Mouse (Mus musculus) kidney, postnatal 0 days (tissue): ENCODE data around the gene Bglap3. TPM values are rescaled to one million over a fixed set of nuclear protein-coding genes. Genes with fewer than 3 reads are reported as not detected.
"Not testable (repeated sequence)": the region's sequence is repeated elsewhere in the genome, so short reads cannot be mapped to it uniquely, and the experiment has no call there.

ENCODE experiments used
- ATAC-seq: fragments of 200-750 bp; cut with Nextera tagmentation; replicated peaks from 2 replicates; pipeline ENCODE4 v1.8.0; 2017; ENCODE audit warnings: low read depth, moderate number of reproducible peaks, moderate TSS enrichment, moderate library complexity; ENCODE audit not compliant: low FRiP score
- DNase-seq: peaks from one replicate; pipeline ENCODE4 v3.0.0-alpha.2; 2016; ENCODE audit warnings: low spot score
- H3K27ac ChIP-seq: fragments of 300-500 bp; sonication (generic); 2 replicates; pipeline ENCODE4 v1.5.1; 2014; ENCODE audit warnings: mild to moderate bottlenecking
- H3K27me3 ChIP-seq: fragments of 300-500 bp; sonication (generic); 2 replicates; pipeline ENCODE4 v1.6.1; 2014; ENCODE audit warnings: low read length, mixed read lengths; ENCODE audit not compliant: insufficient read depth
- H3K36me3 ChIP-seq: fragments of 300-500 bp; sonication (generic); 2 replicates; pipeline ENCODE4 v1.6.1; 2014; ENCODE audit warnings: low read length, mixed read lengths; ENCODE audit not compliant: insufficient read depth
- H3K4me1 ChIP-seq: fragments of 300-500 bp; sonication (generic); replicated peaks from 2 replicates; pipeline ENCODE4 v1.6.1; 2014; ENCODE audit warnings: antibody characterized with exemption, low read length, mixed read lengths; ENCODE audit not compliant: insufficient read depth
- H3K4me2 ChIP-seq: fragments of 300-500 bp; sonication (generic); 2 replicates; pipeline ENCODE4 v1.6.1; 2014; ENCODE audit warnings: mild to moderate bottlenecking, low read length, moderate library complexity, mixed read lengths
- H3K4me3 ChIP-seq: fragments of 300-500 bp; sonication (generic); replicated peaks from 2 replicates; pipeline ENCODE4 v1.5.1; 2014; ENCODE audit warnings: low read depth, low read length
- H3K9ac ChIP-seq: fragments of 300-500 bp; sonication (generic); 2 replicates; pipeline ENCODE4 v1.6.1; 2014; ENCODE audit warnings: low read depth, low read length
- H3K9me3 ChIP-seq: fragments of 300-500 bp; sonication (generic); replicated peaks from 2 replicates; pipeline ENCODE4 v1.6.1; 2016; ENCODE audit warnings: low read length, inconsistent platforms, mixed read lengths
- CTCF ChIP-seq: IDR thresholded peaks from 2 replicates; pipeline ENCODE4 v1.5.1; 2016; ENCODE audit warnings: antibody characterized with exemption, low read depth, mild to moderate bottlenecking, moderate library complexity
- WGBS: fragments of 180-500 bp; shearing (Covaris S2); extraction: QIAGEN DNeasy Blood & Tissue Kit; methylation state at CpG from one replicate; pipeline ENCODE4 v1.1.7; 2014; 5-methylcytosine and 5-hydroxymethylcytosine counted together
- polyA plus RNA-seq: library from polyadenylated mRNA; unstranded; fragments of >200 nt; fragmentation: Nextera tagmentation; extraction: Ambion mirVana; gene quantifications from 2 replicates; pipeline ENCODE4 v1.2.1, GENCODE M21; 2015

Bglap3 gene
- polyA plus RNA-seq: 3.8 and 4.7 TPM in 2 replicates

DNA sequence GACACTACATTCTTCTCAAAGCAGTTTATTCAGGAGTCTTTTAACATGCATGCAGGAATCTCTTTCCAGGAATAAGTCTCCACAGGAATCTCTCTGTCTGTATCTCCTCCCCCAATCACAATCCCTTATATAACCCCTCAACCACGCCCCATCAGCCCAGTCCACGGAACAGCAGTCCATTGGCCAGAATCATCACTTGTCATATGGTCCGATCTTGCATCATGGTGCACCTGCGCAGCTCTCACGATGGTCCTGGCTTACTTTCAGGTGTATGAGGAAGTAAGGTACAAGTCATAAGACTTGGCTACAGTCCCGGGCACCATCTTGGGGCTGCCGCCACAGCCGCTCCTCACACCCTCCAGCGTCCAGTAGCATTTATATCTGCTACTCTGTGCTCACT lies at the start of gene Bglap3:
Gene Bglap3 (minus strand): TSS at position 101 of the 400 bp plus-strand sequence.
- not testable (repeated sequence) for ATAC-seq, H3K4me3 ChIP-seq, H3K9ac ChIP-seq, H3K27me3 ChIP-seq, H3K4me1 ChIP-seq, DNase-seq, H3K36me3 ChIP-seq, H3K9me3 ChIP-seq, H3K4me2 ChIP-seq, H3K27ac ChIP-seq
- WGBS: 94% methylated on average over 9 of the region's 9 CpGs

DNA sequence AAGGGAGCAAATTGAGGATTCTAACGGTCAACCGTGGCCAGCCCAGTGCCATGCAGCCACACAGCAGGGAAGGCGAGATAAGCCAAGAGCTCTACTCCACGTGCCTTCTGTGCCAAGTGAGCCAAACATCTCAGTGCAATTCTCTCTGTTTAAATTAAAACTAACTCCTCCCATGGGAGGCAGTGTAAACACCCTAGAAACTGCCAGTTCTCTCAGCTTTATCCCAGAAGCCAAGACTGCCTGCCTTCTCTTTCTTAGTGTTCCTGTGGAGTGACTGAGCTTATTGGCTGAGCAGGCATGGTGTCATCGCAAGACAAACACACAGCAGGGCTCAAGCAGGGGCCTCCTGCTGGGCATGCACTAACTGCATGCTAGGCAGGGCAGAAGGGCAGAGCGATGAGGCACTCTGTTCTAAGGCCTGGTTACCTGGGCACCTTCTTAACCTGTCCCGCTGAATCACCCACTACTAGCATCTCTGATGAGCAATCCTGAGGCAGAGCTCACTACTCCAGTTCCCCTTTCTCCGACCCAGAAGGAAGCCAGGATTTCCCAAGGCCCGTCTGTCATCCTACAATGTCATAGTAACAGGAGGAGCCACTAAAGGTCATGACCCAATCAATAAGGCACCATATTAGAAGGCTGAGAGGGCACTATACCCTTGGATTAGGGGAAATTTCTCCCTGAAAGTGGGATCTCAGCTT lies 49.6 kb upstream of the Bglap3 start:
- no peak overlapping the region for H3K27ac ChIP-seq

GRCm38 (mm10) chr3:88420771-88421170 lies 48.2 kb upstream of the Bglap3 start:
- 90% methylated on average over 19 of the region's 19 CpGs for WGBS
- Histone ChIP-seq H3K9ac (no peak overlapping the region), H3K27ac (no peak overlapping the region), H3K9me3 (no peaks in the 10 kb centered on the region), H3K4me3 (no peak overlapping the region), H3K27me3 (no peaks in the 10 kb centered on the region), H3K4me1 (peaks cover 10% of the 10 kb centered on the region), H3K4me2 (no peak overlapping the region), H3K36me3 (peaks cover 38% of the 10 kb centered on the region)
- DNase-seq: no peak
- TF ChIP-seq CTCF: no peak
- no peak for ATAC-seq

More for the DNA sequence above, 49.6 kb upstream of the Bglap3 start:
- DNase-seq (no peak), ATAC-seq (peak; percentile 11; the same call in 1 of the 2 replicates)
- Histone ChIP-seq H3K4me2 (no peak overlapping the region), H3K36me3 (peaks cover 32% of the 10 kb centered on the region; the same call in 1 of the 2 replicates), H3K4me1 (peaks cover 10% of the 10 kb centered on the region), H3K4me3 (no peak overlapping the region), H3K9me3 (no peaks in the 10 kb centered on the region), H3K27me3 (no peaks in the 10 kb centered on the region), H3K9ac (0 out of 2 replicates have a peak overlapping the region, but pooled peaks have one; percentile 14)
- WGBS: 46% methylated on average over 9 of the region's 9 CpGs
- TF ChIP-seq CTCF: peak; percentile 17; the same call in 1 of the 2 replicates

DNA sequence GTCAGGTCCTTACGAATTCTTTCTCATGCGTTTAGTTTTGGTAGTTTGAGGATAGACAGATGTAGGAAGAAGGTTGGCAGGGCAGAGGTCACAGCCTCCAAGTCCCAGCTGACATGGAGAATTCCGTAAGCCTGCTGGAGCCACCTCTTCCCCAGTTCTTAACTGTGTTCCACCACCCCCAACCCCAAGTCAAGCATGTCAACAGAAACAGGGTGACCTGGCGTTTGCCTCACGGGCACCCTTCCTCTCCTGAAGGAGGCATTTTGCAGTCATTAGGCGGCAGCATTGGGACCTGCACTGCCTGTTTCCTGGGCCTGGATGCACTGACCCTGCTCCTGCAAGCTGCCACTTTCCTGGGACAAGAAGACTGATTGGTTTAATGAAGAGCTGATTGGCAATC lies 45.5 kb upstream of the Bglap3 start:
- H3K27ac ChIP-seq: no peak overlapping the region
- no peak overlapping the region for H3K4me2 ChIP-seq
- no peak for TF ChIP-seq CTCF
- H3K27me3 ChIP-seq: no peaks in the 10 kb centered on the region
- peaks cover 46% of the 10 kb centered on the region for H3K36me3 ChIP-seq
- 69% methylated on average over 6 of the region's 6 CpGs for WGBS
- H3K4me1 ChIP-seq: no peaks in the 10 kb centered on the region; the same call in 1 of the 2 replicates
- H3K4me3 ChIP-seq: no peak overlapping the region
- H3K9ac ChIP-seq: peak overlapping the region; percentile 23; the same call in 1 of the 2 replicates
- ATAC-seq: no peak
- no peak for DNase-seq
- no peaks in the 10 kb centered on the region for H3K9me3 ChIP-seq

- no peaks in the 10 kb centered on the region for H3K27me3 ChIP-seq
- H3K4me3 ChIP-seq: no peak overlapping the region
- ATAC-seq: no peak
- H3K9ac ChIP-seq: no peak overlapping the region
- no peak for DNase-seq
- 87% methylated on average over 4 of the region's 4 CpGs for WGBS
- H3K4me1 ChIP-seq: peaks cover 5% of the 10 kb centered on the region; the same call in 1 of the 2 replicates
- no peak overlapping the region for H3K4me2 ChIP-seq
- peaks cover 46% of the 10 kb centered on the region for H3K36me3 ChIP-seq
- H3K27ac ChIP-seq: no peak overlapping the region
- H3K9me3 ChIP-seq: no peaks in the 10 kb centered on the region
- no peak for TF ChIP-seq CTCF
Measured at GRCm38 (mm10) chr3:88415668-88416067, 43.1 kb upstream of the Bglap3 start.

GRCm38 (mm10) chr3:88412636-88413035 lies 40.1 kb upstream of the Bglap3 start:
- Histone ChIP-seq H3K9me3 (no peaks in the 10 kb centered on the region), H3K4me2 (no peak overlapping the region), H3K4me3 (no peak overlapping the region), H3K27ac (no peak overlapping the region), H3K9ac (no peak overlapping the region), H3K36me3 (peaks cover 24% of the 10 kb centered on the region), H3K4me1 (0 out of 2 replicates have a peak, but pooled peaks cover 16% of the 10 kb centered on the region), H3K27me3 (no peaks in the 10 kb centered on the region)
- no peak for TF ChIP-seq CTCF
- DNase-seq (no peak), ATAC-seq (no peak)
- WGBS: 88% methylated on average over 11 of the region's 11 CpGs
